Mouse (Mus musculus): ENCODE measurements around the gene Pcgf6. TPM values are rescaled to one million over a fixed set of nuclear protein-coding genes. Genes with fewer than 3 reads are reported as not detected.

The Pcgf6 gene
- 31.6 and 32.2 TPM in 2 replicates for polyA plus RNA-seq (2014; fragmentation: Nextera tagmentation; extraction: Ambion mirVana)

- Histone ChIP-seq H3K9ac (ENCODE audit: low read depth, low read length) (peak within 1 kb of the TSS; percentile 74), H3K27me3 (ENCODE audit: control insufficient read depth, insufficient read depth, low read length) (no peaks in the 10 kb centered on the region), H3K4me3 (ENCODE audit: low read depth, low read length) (peak within 1 kb of the TSS; percentile 75), H3K9me3 (ENCODE audit: control insufficient read depth, low read length) (no peaks in the 10 kb centered on the region), H3K4me2 (replicated peaks; ENCODE audit: low read depth, low read length) (peak within 1 kb of the TSS; percentile 71), H3K27ac (ENCODE audit: low read depth, low read length) (peak within 1 kb of the TSS; percentile 88), H3K4me1 (replicated peaks; ENCODE audit: control insufficient read depth, insufficient read depth, low read length) (no peaks in the 10 kb centered on the region), H3K36me3 (ENCODE audit: control insufficient read depth, insufficient read depth, low read length) (no peaks in the 10 kb centered on the region)
- DNase-seq (ENCODE audit: low spot score) (peak; percentile 89), ATAC-seq (ENCODE audit: low FRiP score) (peak; percentile 89)
- under 1% methylated on average over 75 of the region's 75 CpGs for WGBS
Measured at GRCm38 (mm10) chr19:47050271-47051032, at the start of gene Pcgf6. Gene Pcgf6, minus strand, starts transcription at chr19:47050906.

GRCm38 (mm10) chr19:47090550-47091156 lies 39.9 kb upstream of the Pcgf6 start, which contains the start of the genes Usmg5 and Pdcd11:
Gene Usmg5, minus strand, starts transcription at chr19:47090647.
Gene Pdcd11, plus strand, starts transcription at chr19:47090768.
- Histone ChIP-seq H3K27ac (ENCODE audit: low read depth, low read length) (peak within 1 kb of the TSS; percentile 56), H3K9me3 (ENCODE audit: control insufficient read depth, low read length) (no peaks in the 10 kb centered on the region), H3K4me3 (ENCODE audit: low read depth, low read length) (peak within 1 kb of the TSS; percentile 94), H3K27me3 (ENCODE audit: control insufficient read depth, insufficient read depth, low read length) (no peaks in the 10 kb centered on the region), H3K4me2 (replicated peaks; ENCODE audit: low read depth, low read length) (peak within 1 kb of the TSS; percentile 69), H3K36me3 (ENCODE audit: control insufficient read depth, insufficient read depth, low read length) (no peaks in the 10 kb centered on the region; the same call in 1 of the 2 replicates), H3K9ac (ENCODE audit: low read depth, low read length) (peak within 1 kb of the TSS; percentile 95), H3K4me1 (replicated peaks; ENCODE audit: control insufficient read depth, insufficient read depth, low read length) (peaks cover 5% of the 10 kb centered on the region; the same call in 1 of the 2 replicates)
- under 1% methylated on average over 56 of the region's 56 CpGs for WGBS
- peak; percentile 99 for ATAC-seq (ENCODE audit: low FRiP score)
- DNase-seq (ENCODE audit: low spot score), result peak; percentile 98

GRCm38 (mm10) chr19:47089718-47090525 lies 39.2 kb upstream of the Pcgf6 start:
- H3K9me3 ChIP-seq (ENCODE audit: control insufficient read depth, low read length), result no peaks in the 10 kb centered on the region
- DNase-seq (ENCODE audit: low spot score) (no peak), ATAC-seq (ENCODE audit: low FRiP score) (peak; percentile 81)
- H3K36me3 ChIP-seq (ENCODE audit: control insufficient read depth, insufficient read depth, low read length), result no peaks in the 10 kb centered on the region; the same call in 1 of the 2 replicates
- H3K27me3 ChIP-seq (ENCODE audit: control insufficient read depth, insufficient read depth, low read length), result no peaks in the 10 kb centered on the region
- peak overlapping the region; percentile 56 for H3K27ac ChIP-seq (ENCODE audit: low read depth, low read length)
- H3K4me1 ChIP-seq (replicated peaks; ENCODE audit: control insufficient read depth, insufficient read depth, low read length), result peaks cover 5% of the 10 kb centered on the region; the same call in 1 of the 2 replicates
- H3K9ac ChIP-seq (ENCODE audit: low read depth, low read length), result peak overlapping the region; percentile 95
- H3K4me3 ChIP-seq (ENCODE audit: low read depth, low read length), result peak overlapping the region; percentile 94
- WGBS, result 2% methylated on average over 36 of the region's 36 CpGs
- H3K4me2 ChIP-seq (replicated peaks; ENCODE audit: low read depth, low read length), result peak overlapping the region; percentile 69

- Histone ChIP-seq H3K27ac (ENCODE audit: low read depth, low read length) (no peak overlapping the region), H3K9me3 (ENCODE audit: control insufficient read depth, low read length) (no peaks in the 10 kb centered on the region), H3K4me2 (replicated peaks; ENCODE audit: low read depth, low read length) (no peak overlapping the region), H3K9ac (ENCODE audit: low read depth, low read length) (0 out of 2 replicates have a peak overlapping the region, but pooled peaks have one; percentile 24), H3K36me3 (ENCODE audit: control insufficient read depth, insufficient read depth, low read length) (no peaks in the 10 kb centered on the region; the same call in 1 of the 2 replicates), H3K4me1 (replicated peaks; ENCODE audit: control insufficient read depth, insufficient read depth, low read length) (peaks cover 5% of the 10 kb centered on the region; the same call in 1 of the 2 replicates), H3K27me3 (ENCODE audit: control insufficient read depth, insufficient read depth, low read length) (no peaks in the 10 kb centered on the region), H3K4me3 (ENCODE audit: low read depth, low read length) (no peak overlapping the region)
- DNase-seq (ENCODE audit: low spot score) (no peak), ATAC-seq (ENCODE audit: low FRiP score) (no peak)
- 92% methylated on average over 3 of the region's 3 CpGs for WGBS
Measured at GRCm38 (mm10) chr19:47088226-47088625, 37.5 kb upstream of the Pcgf6 start.

- H3K4me3 ChIP-seq (ENCODE audit: low read depth, low read length), result peak overlapping the region; percentile 79
- ATAC-seq (ENCODE audit: low FRiP score), result peak; percentile 92
- peak; percentile 86 for DNase-seq (ENCODE audit: low spot score)
- peak overlapping the region; percentile 64 for H3K4me2 ChIP-seq (replicated peaks; ENCODE audit: low read depth, low read length)
- no peaks in the 10 kb centered on the region for H3K9me3 ChIP-seq (ENCODE audit: control insufficient read depth, low read length)
- no peaks in the 10 kb centered on the region; the same call in 1 of the 2 replicates for H3K4me1 ChIP-seq (replicated peaks; ENCODE audit: control insufficient read depth, insufficient read depth, low read length)
- peak overlapping the region; percentile 86 for H3K9ac ChIP-seq (ENCODE audit: low read depth, low read length)
- peak overlapping the region; percentile 76 for H3K27ac ChIP-seq (ENCODE audit: low read depth, low read length)
- no peaks in the 10 kb centered on the region for H3K27me3 ChIP-seq (ENCODE audit: control insufficient read depth, insufficient read depth, low read length)
- peaks cover 4% of the 10 kb centered on the region; the same call in 1 of the 2 replicates for H3K36me3 ChIP-seq (ENCODE audit: control insufficient read depth, insufficient read depth, low read length)
- WGBS, result under 1% methylated on average over 36 of the region's 72 CpGs
Measured at GRCm38 (mm10) chr19:47067924-47068611, 17.4 kb upstream of the Pcgf6 start.

- Histone ChIP-seq H3K4me3 (ENCODE audit: low read depth, low read length) (peak within 1 kb of the TSS; percentile 79), H3K27ac (ENCODE audit: low read depth, low read length) (peak within 1 kb of the TSS; percentile 76), H3K27me3 (ENCODE audit: control insufficient read depth, insufficient read depth, low read length) (no peaks in the 10 kb centered on the region), H3K36me3 (ENCODE audit: control insufficient read depth, insufficient read depth, low read length) (peaks cover 4% of the 10 kb centered on the region; the same call in 1 of the 2 replicates), H3K9me3 (ENCODE audit: control insufficient read depth, low read length) (no peaks in the 10 kb centered on the region), H3K4me2 (replicated peaks; ENCODE audit: low read depth, low read length) (peak within 1 kb of the TSS; percentile 64), H3K9ac (ENCODE audit: low read depth, low read length) (peak within 1 kb of the TSS; percentile 86), H3K4me1 (replicated peaks; ENCODE audit: control insufficient read depth, insufficient read depth, low read length) (no peaks in the 10 kb centered on the region; the same call in 1 of the 2 replicates)
- 10% methylated on average over 49 of the region's 49 CpGs for WGBS
- ATAC-seq (ENCODE audit: low FRiP score) (peak; percentile 84), DNase-seq (ENCODE audit: low spot score) (peak; percentile 98)
Measured at GRCm38 (mm10) chr19:47067096-47067882, 16.6 kb upstream of the Pcgf6 start, which contains the start of gene Taf5. Gene Taf5, plus strand, starts transcription at chr19:47067746.

GRCm38 (mm10) chr19:47065860-47066259 lies 15.2 kb upstream of the Pcgf6 start:
- no peak overlapping the region for H3K4me2 ChIP-seq (replicated peaks; ENCODE audit: low read depth, low read length)
- 95% methylated on average over 3 of the region's 3 CpGs for WGBS
- no peak overlapping the region for H3K27ac ChIP-seq (ENCODE audit: low read depth, low read length)
- no peaks in the 10 kb centered on the region for H3K9me3 ChIP-seq (ENCODE audit: control insufficient read depth, low read length)
- H3K9ac ChIP-seq (ENCODE audit: low read depth, low read length), result no peak overlapping the region
- no peak overlapping the region for H3K4me3 ChIP-seq (ENCODE audit: low read depth, low read length)
- H3K36me3 ChIP-seq (ENCODE audit: control insufficient read depth, insufficient read depth, low read length), result no peaks in the 10 kb centered on the region
- H3K4me1 ChIP-seq (replicated peaks; ENCODE audit: control insufficient read depth, insufficient read depth, low read length), result no peaks in the 10 kb centered on the region; the same call in 1 of the 2 replicates
- ATAC-seq (ENCODE audit: low FRiP score), result no peak
- DNase-seq (ENCODE audit: low spot score), result no peak
- no peaks in the 10 kb centered on the region for H3K27me3 ChIP-seq (ENCODE audit: control insufficient read depth, insufficient read depth, low read length)

Measured in hindbrain, embryonic 11.5 days (tissue).